Mouse (Mus musculus) CH12.LX (cell line): ENCODE results near the gene Mvp.

ENCODE experiments used
- CHD2 ChIP-seq: IDR thresholded peaks from 2 replicates; pipeline ENCODE4 v1.6.1; 2011; ENCODE audit warnings: low read length, improper control_type of control experiment
- CTCF ChIP-seq, 2 experiments: IDR thresholded peaks in 1 of 2; conservative IDR thresholded peaks in 1 of 2; 2 replicates each; pipeline ENCODE4 v1.5.1; 2011 to 2012; ENCODE audit warnings: low read depth in 2 of 2, low read length in 2 of 2, improper control_type of control experiment in 1 of 2, inconsistent platforms in 1 of 2, mild to moderate bottlenecking in 1 of 2, moderate library complexity in 1 of 2
- EP300 ChIP-seq: IDR thresholded peaks from 2 replicates; pipeline ENCODE4 v1.6.1; 2011; ENCODE audit warnings: low read length, improper control_type of control experiment
- KAT2A ChIP-seq: IDR thresholded peaks from 2 replicates; pipeline ENCODE4 v1.6.1; 2012; ENCODE audit warnings: low read length, improper control_type of control experiment, inconsistent platforms; ENCODE audit not compliant: insufficient replicate concordance
- MXI1 ChIP-seq: IDR thresholded peaks from 2 replicates; pipeline ENCODE4 v1.6.1; 2011; ENCODE audit warnings: mild to moderate bottlenecking, low read depth, low read length, improper control_type of control experiment
- POLR2A ChIP-seq: IDR thresholded peaks from 2 replicates; pipeline ENCODE4 v1.6.1; 2011; ENCODE audit warnings: low read depth, mild to moderate bottlenecking, improper control_type of control experiment, low read length
- RCOR1 ChIP-seq: conservative IDR thresholded peaks from 2 replicates; pipeline ENCODE4 v1.6.1; 2012; ENCODE audit warnings: low read depth, mild to moderate bottlenecking, inconsistent platforms, low read length, improper control_type of control experiment
- SMC3 ChIP-seq: IDR thresholded peaks from 2 replicates; pipeline ENCODE4 v1.6.1; 2011; ENCODE audit warnings: low read depth, low read length, improper control_type of control experiment
- TCF12 ChIP-seq: IDR thresholded peaks from 2 replicates; pipeline ENCODE4 v1.6.1; 2014; ENCODE audit warnings: low read depth, mild to moderate bottlenecking, inconsistent platforms, low read length, improper control_type of control experiment
- USF2 ChIP-seq: conservative IDR thresholded peaks from 2 replicates; pipeline ENCODE4 v1.6.1; 2011; ENCODE audit warnings: low read depth, low read length, improper control_type of control experiment
- ZMIZ1 ChIP-seq: IDR thresholded peaks from 2 replicates; pipeline ENCODE4 v1.6.1; 2012; ENCODE audit warnings: low read depth, mild to moderate bottlenecking, inconsistent platforms, low read length, improper control_type of control experiment

DNA sequence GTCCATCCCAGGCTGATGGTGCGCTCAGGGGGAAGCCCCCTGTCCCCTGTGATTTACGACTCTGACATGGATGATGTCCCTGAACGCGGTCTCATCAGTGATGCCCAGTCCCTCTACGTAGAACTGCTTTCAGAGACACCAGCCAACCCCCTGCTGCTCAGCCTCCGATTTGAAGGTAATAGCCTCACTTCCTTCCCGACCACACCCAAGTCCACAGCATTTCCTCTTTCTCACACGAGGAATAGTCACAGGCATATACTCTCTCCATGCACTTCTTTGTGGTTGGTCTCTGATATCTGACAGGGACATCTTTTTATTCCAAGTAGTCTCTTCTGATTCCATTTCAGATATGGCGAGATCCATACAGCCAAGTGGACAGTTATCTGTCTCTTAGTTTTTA, 54.6 kb downstream of the Mvp start:
- TF ChIP-seq CHD2 (no peak), MXI1 (no peak), KAT2A (no peak), RCOR1 (no peak), SMC3 (no peak), CTCF (conservative IDR thresholded peaks at IDR 0.05 in 1 of 2, IDR thresholded peaks at IDR 0.05 in 1 of 2; ENCODE audit: low read depth in 2 of 2, low read length in 2 of 2) (no peak), TCF12 (no peak), EP300 (no peak), ZMIZ1 (no peak), POLR2A (no peak), USF2 (no peak)
